Mouse (Mus musculus) gastrocnemius, postnatal 10 days (tissue): ENCODE measurements around the gene Actr5. TPM values are rescaled to one million over a fixed set of nuclear protein-coding genes. Genes with fewer than 3 reads are reported as not detected.

Experiments
- DNase-seq: peaks from one replicate; pipeline ENCODE4 v3.0.0; 2021; ENCODE audit warnings: mixed read lengths
- long read RNA-seq, 2 experiments: library from polyadenylated mRNA; stranded (forward); transcript quantifications; one replicate each; pipeline ENCODE4 v2.0.0; 2021
- total RNA-seq, 2 experiments: library from RNA; stranded (reverse); gene quantifications; 2 replicates each; pipeline ENCODE4 v1.2.3; 2021

Actr5 gene
- total RNA-seq, result 1 to 10 TPM; 4.1 to 6.2 TPM
- long read RNA-seq, experiment 1, transcript Actr5-201 (9 exons, 2,402 nt), result major isoform, 8 of 9 reads
- long read RNA-seq, experiment 1, partial matches to known transcripts, result 0 of 9 reads
- long read RNA-seq, experiment 1, other reads (novel, unspliced or antisense), result 1 of 9 reads
- long read RNA-seq, experiment 2, transcript Actr5-201 (9 exons, 2,402 nt), result major isoform, 8 of 12 reads
- long read RNA-seq, experiment 2, partial matches to known transcripts, result 1 of 12 reads
- long read RNA-seq, experiment 2, other reads (novel, unspliced or antisense), result 3 of 12 reads

DNA sequence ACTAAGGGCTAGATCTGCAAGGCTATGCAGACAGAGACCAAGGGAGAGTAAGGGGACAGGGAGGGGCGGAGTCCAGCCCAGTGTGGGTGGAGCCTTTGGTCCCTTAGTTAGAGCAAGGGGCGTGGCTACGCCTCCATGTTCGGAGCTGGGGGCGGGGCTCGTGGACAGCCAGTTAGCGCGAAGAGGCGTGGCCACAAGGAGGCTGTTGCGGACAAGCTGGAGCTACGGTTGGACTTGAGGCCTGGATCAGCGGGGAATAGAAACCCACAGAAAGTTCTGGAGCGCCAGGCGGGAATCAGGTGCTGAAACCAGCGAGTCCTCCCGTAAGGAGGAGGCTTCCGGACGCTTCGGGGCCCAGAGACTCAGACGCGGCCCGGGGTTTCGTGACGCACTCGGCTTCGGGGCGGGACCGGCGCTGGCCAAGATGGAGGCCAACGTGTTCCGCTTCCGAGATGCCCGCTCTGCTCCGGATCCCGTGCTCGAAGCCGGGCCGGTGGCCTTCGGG is at the start of gene Actr5:
Gene Actr5, plus strand, starts transcription at position 171 of the 505 bp plus-strand sequence.
- DNase-seq, result peak; percentile 93

DNA sequence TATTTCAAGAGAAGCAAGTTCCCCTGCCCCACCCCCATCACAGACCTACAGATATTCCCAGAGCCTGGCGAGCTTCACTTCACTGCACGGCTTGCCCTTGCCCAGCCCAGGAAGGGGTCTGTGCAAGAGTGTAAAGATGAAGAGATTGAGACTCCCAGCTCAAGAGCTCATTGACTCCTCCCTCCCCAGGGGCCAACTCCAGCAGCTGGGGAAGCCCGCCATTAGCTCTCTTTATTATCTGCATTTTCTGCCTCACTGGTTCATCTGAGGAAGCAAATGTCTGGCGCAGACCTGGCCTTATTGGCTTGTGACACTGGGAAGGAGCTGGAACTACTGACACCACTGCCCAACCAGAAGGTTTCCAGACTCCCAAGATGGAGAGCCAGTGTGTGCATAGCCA is 44.7 kb upstream of the Actr5 start:
- no peak for DNase-seq

DNA sequence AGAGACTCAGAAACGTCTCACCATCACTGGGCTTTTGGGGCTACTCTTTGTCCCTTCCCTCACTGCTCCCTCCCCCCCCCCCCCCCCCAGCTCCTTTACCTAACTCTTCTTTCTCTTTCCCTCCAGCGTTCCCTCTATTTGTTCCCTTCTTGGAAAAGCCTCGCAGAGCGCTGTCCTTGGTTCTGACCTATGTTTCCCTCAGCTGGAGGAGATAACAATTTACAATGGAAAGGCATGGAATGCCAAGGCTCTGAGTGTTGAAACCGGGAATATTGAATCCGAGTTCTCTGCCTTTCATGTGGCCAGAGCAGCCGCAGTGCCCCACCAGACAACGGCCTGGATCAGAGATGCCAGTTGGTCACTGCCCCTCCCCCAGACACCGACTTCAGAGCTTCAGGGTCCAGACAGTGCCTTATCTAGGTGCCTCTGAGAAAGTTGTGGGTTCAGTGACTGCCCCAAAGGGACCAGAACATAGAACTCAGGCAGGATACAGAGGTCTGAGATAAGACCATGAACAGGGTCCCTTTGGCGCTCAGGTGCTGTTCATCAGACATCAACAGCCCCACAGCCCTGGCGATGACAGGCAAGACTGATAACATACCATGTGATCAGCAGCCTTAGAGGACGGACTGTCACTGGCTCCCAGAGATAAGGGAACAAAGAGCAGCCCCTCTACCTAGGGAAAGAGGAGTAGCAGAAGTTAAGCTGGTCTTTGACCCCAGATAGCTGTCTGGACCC is 39.9 kb upstream of the Actr5 start:
- no peak for DNase-seq

DNA sequence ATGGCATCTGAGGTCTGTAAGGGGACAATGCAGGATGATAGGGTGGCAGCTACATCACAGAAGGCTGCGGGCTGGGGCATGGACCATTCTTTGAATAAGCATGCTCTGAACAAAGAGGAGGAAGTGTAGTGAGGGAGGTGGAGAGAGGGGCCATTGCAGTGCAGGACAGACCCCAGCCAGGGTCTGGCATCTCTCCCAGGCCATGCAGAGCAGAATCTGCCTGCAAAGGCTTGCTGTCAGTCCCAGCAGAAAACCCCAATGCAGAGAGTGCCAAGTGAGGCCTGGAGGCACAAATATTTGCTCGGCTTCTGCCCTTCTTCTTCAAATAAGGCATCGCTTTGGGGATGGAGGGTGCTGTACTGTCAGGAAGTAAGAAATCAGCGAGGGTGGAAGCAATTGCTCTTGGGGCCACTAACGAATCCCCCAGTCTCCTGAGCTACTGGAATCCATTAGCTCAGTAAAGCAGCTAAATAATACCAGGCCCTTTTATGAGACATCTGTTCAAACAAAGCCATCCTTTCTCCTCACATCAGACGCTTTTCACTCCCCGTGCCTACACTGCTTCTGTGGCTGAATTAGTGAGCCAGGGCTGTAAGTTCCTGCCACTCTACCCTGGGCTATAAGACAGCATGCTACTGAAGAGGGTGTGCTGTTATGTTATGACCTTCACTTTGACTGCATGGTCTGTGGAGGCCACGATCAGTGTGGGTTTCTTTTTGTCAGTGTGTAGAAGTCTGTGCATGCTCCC is 36.0 kb upstream of the Actr5 start:
- no peak for DNase-seq

DNA sequence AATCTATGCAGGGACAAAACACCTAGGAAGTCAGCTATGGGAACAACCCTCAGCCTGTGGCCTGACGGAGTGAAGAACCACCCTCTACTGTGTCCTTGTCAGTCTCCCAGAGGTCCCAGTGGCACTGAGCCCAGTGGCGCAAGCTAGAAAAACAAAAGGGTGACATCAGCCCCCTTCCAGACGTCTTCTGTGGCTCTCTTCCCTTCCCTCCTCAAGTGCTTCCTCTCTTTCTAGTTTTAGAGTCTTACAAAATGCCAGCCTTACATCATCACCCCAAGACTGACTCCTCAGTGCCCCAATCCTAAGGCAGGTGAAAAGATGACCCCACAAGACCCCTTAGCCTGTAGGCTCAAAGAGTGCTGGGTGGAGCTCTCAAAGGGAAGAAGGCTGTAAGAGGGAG is 34.2 kb upstream of the Actr5 start:
- DNase-seq, result no peak

DNA sequence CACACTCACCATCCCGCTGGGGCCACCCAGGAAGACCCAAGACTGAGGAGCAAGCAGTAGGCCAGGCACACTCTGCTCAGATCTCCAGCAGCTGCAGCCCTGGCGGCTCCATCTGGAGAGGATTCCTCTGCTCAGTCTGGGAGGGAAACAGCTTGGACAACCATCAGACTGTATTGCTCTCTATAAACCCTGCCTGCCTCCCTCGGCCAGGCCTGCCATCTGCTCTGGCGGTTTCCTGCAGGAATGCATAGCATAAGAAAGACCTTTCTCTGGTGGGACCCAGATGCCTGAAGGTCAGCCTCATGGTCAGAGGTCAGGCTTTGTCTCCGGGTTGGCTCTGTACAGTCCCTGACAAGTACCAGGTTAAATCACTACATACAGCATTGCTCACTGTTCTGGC is 33.4 kb upstream of the Actr5 start:
- no peak for DNase-seq

DNA sequence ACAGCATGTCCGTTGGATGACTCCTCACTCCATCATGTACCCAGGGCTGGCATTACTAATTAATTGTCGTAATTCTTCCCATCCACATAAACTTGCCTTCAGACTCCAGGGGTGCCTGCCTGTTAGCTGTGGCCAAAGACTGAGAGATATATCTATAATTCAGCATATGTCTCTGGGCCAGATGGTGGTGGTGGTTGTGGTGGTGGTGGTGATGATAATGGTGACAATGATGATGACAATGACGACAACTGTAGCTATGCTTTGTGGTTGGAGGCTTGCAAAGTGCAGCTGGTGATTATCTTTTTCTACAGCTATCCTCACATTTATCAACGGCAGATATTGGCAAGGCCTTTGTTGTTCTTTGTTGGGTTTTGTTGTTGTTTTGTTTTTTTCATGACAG is 31.3 kb upstream of the Actr5 start:
- no peak for DNase-seq

DNA sequence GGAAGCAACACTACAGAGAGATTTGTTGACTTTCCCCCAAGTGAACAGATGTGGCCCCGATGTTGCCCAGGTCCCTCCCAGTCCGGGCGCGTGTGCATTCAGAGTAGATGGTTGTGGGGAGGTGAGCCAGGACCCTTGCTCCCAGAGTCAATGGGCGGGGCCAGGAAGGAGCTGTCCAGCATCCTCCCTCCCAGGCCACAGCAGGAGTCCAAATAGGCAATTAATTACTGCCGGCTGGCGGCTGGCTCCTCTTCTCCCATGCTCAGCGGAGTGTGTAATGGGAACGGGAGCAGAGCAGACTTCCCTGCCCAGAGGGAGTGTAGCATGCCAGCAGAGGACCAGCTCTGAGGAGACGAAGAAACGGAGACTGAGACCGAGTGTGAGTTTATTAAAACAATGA is 29.6 kb upstream of the Actr5 start:
- peak; percentile 21 for DNase-seq

DNA sequence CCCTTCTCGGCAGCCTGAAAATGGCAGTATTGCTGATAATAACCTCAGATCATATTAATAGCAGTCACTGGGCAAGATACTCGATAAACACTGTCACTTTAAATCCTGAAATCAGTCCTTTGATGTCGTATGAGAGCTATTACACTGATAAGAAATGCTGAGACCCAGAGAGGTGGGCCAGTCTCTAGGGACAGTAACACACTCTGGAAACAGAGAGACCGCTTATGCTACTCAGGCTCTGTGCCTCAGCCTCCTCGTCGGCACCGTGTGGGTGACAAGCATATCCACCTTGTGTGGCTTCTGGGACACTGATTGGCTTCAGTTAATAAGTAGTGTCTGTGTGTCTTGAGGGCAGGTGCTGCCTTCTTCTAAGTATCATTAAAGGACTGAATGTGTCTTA is 29.1 kb upstream of the Actr5 start:
- no peak for DNase-seq

DNA sequence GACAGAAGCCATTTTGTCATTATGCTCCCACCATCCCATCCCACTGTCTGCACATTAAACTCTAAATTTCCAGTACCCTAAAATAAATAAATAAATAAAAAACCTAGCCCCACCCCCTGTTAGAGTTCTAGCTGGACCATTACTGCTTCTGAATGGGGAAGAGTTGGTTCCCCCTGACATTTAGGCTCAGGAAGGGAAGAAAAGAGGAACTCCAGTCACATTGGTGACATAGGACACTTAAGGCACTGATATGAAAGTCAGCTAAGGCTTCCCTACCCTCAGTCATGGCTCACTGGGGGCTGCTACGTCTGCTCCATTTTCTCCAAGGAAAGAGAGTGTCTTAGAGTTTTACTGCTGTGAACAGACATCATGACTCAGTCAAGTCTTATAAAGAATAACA is 27.9 kb upstream of the Actr5 start:
- no peak for DNase-seq

DNA sequence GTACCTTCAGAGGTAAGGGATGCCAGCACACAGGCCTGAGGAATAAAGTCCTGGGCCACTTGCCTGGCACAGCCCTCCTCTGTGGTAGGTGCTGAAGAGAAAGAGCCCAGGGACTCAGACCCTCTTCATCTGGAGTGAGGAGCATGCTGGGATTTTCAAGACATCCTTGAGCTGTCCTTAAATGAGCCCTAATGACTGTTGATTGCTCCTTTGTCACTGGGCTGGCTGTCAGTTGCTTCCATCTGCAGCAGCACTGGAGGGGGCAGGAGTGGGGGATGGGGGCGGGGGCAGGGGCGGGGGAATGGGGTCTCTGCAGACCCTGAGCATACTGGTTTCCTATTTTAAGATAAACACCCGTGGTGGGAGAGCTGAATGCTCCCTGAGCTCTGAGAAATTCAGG is 24.2 kb upstream of the Actr5 start:
- no peak for DNase-seq

DNA sequence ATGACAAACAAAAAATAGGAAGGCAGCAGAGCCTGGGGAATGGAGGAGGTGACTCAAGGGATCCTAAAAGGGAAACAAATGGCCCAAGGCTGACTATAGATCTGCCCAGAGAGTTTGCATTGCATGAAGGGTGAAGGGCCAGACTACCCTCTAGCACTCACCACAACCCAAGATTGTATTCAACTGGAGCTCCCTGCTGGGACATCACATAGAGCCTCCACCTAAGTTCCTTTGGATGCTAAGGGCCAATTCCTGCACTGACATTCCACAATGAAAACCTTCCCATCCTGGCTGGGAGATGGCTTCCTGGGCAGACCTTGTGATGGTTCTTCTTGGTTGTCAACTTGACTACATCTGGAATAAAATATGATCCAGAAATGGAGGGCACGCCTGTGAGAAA is 23.4 kb upstream of the Actr5 start:
- DNase-seq, result no peak

DNA sequence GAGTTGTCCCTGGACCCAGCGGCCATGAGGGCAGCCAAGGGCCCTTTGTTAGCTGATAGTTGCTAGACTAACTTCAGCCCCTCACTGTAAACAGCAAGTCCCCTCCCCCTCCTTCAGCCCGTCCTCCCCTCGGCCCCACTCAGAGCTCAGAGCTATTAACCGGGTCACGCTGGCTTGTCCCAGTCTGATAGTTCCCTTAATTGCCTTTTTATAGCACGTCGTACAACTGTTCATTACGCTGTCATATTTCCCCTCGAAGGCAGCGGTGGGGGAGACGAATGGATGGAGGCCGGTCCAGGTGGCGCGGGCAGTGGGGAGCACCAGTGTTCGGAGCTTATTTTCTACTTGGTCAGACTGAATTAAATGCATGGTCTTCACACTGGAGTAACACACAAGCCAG is 22.0 kb upstream of the Actr5 start:
- DNase-seq, result no peak

DNA sequence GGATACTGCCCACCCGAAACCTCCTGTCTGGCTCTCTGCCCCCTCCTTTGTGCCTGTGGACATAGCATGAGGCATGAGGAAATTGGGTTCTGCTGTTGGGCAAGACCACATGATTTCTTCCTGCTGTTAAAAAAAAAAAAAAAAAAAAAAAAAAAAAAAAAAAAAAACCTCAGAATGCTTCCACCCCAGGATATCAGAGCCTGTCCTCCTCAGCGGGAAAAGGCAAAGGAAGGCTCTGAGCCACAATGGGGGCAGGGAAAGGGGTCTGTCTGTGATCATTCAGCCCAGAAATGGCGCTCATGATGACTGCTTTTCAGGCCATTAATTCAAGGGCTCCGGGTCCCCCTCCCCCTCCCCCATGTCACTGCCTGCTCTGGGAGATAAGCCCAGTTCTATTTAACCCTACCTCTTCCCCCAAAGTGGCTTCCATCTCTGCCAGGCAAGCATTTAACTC is 18.1 kb upstream of the Actr5 start:
- DNase-seq, result no peak

DNA sequence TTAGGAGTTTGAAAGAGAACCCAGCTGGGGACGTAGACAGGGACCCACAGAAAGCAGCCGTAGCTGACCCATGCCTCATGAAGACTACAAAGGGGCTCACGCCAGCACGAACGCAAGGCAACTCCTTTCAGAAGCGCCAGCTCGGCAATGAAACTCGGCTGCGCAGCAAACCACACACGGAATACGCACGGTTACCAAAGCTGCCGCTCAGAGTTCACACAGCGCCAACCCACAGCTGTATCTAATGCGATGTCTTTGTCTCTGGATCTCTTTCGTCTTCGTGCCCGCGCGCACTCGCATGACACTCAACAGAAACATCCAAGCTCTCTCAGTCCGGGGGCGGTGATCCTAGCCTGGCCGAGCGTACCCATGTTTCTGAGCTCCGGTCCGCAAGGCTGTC is 15.0 kb upstream of the Actr5 start:
- no peak for DNase-seq

DNA sequence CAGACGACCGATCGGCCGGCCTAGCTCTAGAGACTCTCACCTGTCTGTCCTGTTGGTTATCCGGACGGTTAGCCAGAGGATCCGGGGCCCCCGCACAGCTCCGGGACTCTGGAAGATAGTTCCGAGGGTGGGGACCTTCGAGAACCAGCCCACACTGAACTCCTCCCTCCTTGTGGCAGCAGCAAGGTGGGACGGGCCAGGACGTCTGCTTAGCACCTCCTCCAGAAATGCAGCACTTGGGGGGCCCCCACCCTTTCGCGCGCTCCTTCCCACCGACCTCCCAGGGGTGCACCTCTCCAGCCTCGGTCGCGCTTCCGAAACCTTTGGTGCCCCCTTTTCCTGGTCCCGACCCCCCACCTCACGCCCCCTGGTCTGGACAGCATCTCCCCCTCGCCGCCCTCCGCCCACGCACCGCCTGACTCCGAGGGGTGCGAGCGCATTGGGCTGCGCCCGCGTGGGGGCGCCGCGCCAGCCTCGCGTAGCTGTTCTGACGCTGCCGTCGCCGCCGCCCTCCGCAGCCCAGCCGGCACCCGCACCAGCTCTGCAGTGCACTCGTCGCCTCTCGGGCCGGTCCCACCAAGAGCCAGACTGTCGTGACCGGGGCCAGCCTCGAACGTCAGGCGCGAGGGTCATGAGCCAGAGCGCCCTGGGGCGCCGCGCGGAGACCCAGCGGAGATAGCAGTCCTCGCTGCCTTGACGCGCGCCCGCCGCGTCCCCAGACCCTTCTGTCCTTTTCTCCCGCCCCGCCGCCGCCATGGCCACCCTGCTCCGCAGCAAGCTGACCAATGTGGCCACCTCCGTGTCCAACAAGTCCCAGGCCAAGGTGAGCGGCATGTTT is 14.0 kb upstream of the Actr5 start, which contains the start of gene Slc32a1:
Gene Slc32a1, plus strand, starts transcription at position 280 of the 838 bp plus-strand sequence.
- no peak for DNase-seq

DNA sequence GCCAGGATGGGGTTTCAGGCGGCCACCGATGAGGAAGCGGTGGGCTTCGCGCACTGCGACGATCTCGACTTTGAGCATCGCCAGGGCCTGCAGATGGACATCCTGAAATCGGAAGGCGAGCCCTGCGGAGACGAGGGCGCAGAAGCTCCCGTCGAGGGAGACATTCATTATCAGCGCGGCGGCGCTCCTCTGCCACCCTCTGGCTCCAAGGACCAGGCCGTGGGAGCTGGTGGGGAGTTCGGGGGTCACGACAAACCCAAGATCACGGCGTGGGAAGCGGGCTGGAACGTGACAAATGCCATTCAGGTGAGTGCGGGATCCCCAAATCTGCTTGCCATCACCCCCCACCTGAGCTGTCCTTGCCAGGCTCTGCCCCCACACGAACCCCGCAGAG is 13.4 kb upstream of the Actr5 start:
- no peak for DNase-seq

DNA sequence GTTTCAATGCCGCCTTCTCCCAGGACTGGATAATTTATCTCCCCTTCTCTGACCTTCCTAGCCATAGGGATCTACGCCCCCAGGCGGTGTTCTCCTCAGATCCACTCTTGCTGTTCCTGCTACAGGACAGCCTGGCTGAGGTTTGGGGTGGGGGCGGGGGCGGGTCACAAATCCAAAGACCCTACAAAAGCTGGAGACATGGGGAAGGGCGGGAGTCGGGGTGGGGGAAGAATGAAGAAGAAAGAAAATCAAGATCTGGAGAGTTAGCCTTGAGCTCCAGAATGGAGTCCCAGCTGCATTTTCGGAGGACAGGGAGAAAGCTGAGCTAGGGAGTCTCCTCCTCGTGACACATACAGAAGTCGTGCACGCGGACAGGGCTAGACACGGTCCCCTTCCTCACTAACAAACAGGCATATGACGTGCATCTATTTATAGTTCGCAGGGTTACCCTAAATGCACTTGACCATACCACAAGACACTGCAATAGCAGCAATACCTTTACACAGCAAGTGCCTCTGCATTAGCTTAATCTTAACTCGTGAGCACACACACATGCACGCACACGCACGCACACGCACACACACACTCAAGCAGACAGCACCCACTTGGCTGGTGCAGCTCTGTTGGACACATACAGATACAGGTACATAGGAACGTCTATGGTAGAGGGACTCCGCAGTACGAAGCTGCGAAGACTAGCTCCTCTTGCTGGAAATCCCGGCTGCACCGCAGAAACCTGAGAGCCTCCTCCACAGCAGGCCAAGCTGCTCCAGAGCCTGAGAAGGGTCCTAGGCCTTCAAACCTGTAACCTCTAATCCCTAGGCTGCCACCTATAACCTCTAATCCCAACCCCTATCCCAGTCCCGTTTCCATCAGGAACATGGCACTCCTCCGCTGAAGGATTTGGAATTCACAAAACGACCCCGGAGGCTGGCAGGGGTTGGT is 12.7 kb upstream of the Actr5 start:
- no peak for DNase-seq

DNA sequence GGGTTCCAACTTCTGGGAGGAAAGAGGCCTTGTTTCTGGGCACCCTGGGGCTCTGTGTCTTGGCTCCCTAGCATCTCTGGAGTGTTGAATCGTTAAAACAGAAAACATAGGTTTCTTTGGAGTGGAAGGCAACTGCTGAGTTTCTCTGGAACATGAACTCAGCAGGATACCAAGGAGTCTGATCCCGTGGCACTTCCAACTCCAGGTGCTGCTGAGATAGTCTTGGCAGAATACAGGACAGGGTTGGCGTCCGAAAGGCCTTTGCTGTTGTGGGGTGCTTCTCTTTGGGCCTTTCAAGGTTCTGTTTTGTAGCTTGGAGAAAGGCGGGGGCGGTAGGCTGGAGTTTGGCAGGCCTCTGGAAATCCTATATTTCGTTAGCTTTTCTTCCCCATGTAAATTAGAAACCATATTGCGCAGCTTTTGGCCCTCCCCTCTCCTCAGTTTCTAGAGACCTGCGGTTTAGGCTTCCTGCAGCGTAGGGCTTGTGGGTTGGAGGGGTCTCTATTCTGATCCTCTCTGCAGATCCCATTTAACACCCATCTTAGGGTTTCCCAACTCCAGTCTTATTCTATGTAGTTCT is 11.9 kb upstream of the Actr5 start:
- no peak for DNase-seq
